Mouse (Mus musculus) induced T-regulatory cell, adult 2 months (primary cell): ENCODE results near the gene Ccnc.

Experiments used
- DNase-seq: peaks from one replicate; pipeline ENCODE4 v3.0.0-alpha.2; 2012; ENCODE audit warnings: low read depth

The Ccnc gene

GRCm38 (mm10) chr4:21727615-21728165 is at the start of gene Ccnc:
Gene Ccnc (plus strand): TSS chr4:21727701.
- DNase-seq, result peak; percentile 94

DNA sequence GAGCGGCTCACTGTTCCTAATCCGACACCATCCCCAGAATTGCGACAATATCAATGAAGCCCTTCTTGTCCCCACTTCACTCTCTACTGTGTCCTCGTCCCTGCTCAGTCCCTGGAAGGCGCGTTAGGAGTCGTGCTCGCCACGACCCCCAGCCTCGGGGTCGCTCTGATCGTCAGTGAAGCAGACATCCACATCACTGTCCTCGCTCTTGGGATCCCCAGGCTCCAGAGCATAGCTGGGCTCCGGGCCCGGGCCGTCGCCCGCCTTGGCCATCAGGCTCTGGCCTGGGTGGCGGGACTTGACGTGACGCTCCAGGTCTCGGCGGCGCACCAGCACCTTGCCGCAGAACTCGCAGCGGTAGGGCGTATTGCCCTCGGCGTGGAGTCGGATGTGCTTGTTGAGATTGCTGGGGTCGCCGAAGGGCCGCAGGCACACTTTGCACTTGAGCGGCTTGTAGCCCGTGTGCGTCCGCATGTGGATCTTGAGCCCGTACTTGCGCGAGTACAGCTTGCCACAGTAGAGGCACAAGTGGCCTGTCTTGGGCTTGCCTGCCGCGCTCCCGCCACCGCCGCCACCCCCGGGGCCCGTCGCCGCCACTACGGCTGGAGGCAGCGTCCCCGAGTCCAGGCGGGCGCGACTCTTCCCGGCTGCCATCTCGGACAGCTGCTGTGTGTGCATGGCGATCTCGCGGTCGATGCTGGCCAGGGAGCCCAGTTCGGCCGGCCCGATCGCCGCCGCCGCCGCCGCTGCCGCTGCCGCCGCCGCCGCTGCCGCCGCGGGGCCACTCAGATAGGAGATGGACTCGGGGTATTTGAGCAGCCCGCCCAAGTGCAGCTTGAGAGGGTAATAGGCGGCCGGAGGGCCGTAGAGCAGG is 49.2 kb upstream of the Ccnc start:
- DNase-seq, result no peak

DNA sequence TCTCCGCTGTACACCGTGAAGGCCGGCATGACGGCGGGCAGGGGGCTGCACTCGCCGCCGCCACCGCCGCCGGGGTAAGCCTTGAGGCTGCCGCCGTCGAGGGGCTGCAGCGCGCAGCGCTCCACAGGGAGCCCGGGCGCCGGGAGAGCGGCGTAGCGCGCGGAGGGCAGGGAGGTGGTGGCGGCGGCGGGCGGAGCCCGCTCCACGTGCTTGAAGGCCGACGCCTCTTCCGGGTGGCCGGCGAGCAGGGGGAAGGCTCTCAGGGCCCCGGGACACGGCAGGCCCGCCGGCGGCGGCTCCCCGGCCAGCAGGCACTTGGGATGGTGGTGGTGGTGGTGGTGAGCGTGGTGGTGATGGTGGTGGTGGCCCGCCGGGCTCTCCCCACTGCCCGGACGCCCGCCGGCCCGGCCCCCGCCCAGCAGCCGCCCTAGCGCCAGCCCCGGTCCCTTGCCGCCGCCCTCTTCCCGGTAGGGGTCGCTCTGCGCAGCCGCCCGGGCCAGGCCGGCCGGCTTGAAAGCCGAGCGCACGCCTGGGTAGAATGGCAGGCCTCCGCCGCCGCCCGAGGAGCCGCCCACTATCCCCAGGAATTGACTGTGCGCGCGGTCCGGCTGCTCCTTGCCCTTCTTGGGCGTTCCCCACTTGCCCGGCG is 48.4 kb upstream of the Ccnc start:
- peak; percentile 28 for DNase-seq

DNA sequence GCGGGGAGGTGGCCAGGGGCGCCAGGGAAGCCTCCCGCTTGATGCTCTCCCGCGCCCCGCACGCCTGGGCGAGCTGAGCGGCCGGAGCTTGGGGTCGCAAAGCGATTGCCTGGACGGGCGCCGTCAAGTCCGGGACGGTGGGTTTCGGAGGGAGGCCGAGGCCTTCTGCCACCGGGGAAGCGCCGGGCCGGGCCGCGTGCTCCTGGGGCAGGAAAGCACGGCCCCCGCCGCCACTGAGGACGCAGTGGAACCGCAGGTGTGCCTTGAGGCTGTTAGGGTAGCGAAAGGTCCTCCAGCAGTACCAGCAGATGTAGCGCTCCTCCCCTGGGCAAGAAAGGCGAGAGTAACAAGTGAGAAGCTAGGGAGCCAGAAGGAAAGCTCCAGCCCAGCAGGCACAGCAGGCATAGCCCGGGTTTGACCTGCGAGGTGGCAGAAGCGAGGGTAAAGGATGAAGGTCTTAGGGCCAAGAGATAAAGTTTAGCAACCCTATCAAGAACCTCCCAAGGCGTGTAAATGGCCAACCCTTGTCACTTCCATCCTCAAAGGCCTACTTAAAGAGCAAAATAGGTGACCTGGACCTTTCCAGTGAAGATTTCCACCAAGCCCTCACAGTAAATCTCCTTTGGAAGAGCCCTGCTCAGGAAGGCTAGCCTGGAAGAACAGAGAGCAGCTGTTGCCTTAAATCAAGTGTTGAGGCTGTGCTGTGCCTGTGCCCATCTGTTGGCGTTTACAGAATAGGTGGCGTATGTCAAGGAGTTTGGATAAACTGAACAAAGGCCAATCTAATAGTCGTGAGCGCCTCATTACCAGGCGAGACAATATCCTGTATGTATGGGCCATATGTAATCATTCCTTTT is 47.6 kb upstream of the Ccnc start:
- DNase-seq, result no peak

DNA sequence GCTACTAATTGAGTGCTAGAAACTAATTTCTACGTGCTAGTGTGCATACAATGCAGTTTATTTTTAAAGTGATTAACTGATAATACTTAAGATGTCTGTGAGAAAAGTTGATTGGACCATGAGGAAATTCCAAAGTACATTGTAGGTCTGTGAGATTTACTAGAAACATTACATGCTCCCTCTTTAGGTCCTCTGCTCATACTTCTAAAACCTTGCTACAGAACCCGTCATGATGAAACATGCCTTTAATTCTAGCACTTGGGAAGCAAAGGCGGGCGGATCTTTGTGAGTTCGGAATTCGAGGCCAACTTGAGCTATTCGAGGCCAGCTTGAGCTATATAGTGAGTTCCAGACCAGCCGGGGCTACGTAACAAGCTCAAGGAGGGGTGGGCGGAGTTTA is 46.5 kb upstream of the Ccnc start:
- no peak for DNase-seq

- no peak for DNase-seq
Observed at GRCm38 (mm10) chr4:21682421-21683150, 44.9 kb upstream of the Ccnc start.

DNA sequence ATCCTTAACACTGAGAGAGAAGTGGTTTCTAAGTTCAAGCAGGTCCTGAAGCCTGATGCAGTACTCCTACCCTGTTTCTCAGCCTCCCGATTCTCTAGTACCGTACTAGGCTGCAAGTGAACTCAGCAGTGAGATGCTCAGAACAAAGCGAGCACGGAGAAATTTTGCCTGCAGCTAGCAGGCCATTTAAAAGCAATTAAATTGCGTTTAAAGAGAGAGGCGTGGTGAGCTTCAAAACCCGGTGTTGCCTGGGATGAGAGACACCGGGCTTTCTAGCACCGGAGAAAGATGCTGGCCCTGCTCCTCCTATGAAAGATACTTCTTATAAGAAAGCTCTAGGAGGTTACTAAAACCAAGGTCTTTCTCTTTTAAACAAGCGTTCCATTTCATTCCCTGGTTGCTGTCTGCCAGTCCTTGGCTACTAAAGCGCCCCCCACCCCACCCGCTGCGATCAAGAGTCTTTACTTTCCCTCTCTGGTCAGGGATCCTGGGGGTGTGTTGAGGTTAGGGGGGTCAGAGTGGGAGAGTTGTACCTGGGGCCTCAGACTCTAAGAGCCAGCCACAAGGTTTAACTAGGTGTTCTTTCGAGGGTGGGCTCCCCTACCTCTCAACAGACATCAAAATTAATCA is 43.0 kb upstream of the Ccnc start:
- no peak for DNase-seq

DNA sequence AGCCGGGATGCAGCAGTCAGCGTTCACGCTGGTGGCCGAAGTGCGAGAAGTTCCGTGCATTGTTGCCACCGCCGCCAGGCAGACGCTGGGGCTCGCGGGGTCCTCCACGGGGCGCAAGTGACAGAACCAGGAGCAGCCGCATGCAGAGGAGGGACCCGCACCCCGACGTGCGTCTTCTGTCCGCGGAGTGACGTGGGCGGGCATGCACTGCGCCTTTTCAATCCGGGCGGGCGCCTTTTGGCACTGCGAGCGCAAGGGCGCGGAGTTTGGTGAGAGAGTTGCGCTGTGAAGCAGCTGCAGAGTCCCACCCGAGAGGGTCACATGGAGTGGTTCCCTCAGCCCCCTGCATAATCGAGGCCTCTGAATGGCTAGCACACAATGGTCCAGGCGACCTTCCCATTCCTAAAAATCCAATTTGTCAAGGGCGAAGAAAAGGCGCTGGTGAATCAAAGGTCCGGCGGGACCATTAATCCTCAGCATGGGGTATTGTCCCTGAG is 41.9 kb upstream of the Ccnc start, which contains the start of gene Prdm13:
Gene Prdm13 (minus strand): TSS at position 369 of the 497 bp plus-strand sequence.
- DNase-seq, result no peak

- DNase-seq, result no peak
Observed at GRCm38 (mm10) chr4:21686416-21686815, 41.1 kb upstream of the Ccnc start.

- DNase-seq, result no peak
Observed at GRCm38 (mm10) chr4:21686934-21687333, 40.6 kb upstream of the Ccnc start.

DNA sequence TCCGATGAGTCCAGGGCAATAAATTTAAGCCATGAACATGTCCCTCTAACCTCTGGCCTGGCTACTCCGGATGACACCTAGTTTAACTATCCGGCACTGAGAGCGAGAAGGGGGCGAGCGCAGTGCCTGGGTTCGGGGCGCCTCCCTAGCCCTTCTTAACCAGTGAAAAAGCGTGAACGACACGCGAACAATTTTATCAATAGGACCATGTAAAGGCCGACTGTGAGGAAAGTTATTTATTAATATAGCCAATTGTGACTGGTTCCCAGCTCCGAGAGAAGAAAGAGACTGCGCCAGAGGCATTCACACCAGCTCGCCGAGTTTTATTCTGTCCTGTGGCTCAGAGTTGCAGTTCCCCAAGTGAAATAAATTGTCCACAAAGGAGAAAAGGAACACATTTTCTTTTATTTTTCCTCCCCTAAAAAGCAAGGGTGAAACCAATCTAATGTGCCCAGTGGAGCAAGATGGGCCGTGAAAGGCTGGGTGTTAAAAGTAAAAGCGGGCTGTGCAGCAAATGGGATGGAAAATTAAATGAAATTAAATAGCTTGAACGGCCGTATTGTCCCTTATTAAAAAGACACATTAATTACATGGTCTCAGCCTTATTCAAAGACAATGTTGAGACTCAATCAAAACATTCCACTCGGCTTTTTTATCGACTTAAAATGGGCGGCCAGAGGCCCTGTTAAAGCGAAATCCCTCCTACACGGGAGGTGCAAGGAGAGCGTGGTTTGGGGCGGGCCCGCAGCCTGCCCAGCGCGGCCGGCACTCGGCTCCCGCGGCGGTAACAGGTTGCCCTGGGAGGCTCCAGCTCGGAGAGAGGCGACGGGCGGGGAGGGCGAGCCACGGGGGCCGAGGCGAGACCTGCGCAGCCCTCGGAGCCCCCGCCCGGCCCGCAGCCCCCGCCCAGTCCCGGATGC is 39.5 kb upstream of the Ccnc start:
- DNase-seq, result peak; percentile 12

GRCm38 (mm10) chr4:21688703-21689200 is 38.7 kb upstream of the Ccnc start:
- DNase-seq, result no peak

- DNase-seq, result no peak
Observed at GRCm38 (mm10) chr4:21689492-21689941, 38.0 kb upstream of the Ccnc start.

- no peak for DNase-seq
Observed at GRCm38 (mm10) chr4:21690221-21690620, 37.3 kb upstream of the Ccnc start.

DNA sequence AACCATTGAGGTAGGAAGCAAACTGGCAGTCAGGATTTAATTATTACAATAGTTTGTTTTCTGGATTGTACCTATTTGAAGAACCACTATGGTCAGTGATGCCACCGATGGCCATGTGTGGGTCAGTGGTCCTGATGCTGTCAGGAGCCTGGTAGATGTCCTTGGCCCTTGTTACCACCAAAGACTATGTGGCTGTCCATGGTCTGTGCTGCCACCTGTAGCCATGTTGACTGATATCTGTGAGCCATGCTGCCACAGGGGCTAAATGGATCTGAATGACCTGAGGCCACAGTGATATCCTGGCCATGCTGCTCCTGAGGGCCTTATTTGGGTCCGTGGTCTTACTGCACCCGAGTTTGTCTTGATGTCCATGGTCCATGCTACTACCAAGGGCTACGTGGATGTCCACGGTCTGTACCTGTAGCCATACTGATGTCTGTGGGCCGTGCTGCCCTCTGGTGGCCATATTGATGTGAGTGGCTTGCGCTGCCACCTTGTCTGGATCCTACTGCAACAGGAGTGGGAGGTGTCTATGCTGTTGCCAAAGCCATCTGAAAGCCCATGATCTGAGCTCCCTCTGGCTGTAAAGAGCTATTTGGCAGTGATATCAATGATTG is 31.8 kb upstream of the Ccnc start:
- peak; percentile 68 for DNase-seq

GRCm38 (mm10) chr4:21705046-21705445 is 22.5 kb upstream of the Ccnc start:
- DNase-seq, result no peak

- peak; percentile 78 for DNase-seq
Observed at GRCm38 (mm10) chr4:21712147-21712546, 15.4 kb upstream of the Ccnc start.

DNA sequence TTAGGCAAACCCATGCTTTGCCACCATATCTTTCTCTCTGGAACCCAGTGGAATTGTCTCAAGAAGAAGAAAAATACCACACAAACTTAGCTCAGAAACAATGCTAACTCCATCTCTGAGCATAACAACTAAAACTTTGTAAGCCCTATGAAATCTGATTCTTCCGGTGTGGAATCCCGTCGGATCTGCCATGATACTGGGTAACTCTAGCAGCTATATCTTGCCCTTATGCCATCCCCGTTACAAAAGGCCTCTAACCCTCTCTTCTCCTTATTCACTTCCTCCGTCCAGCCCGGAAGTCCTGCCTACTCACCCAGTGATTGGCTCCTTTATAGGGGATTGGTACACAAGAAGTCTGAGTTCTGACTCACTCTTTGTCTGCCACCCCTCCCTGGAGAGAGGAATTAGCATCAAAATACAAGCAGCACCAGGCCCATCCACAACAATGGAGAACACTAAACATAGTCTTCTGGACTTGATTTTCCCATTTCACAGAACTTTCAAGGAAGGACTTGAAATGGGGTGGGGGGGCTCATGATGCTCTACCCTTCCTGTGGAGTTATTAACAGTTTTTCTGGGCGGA is 4.7 kb upstream of the Ccnc start:
- DNase-seq, result no peak
